Mouse (Mus musculus): Measurements from ENCODE around the gene Ggt1. TPM values are rescaled to one million over a fixed set of nuclear protein-coding genes. Genes with fewer than 3 reads are reported as not detected.

Gene Ggt1
- polyA plus RNA-seq, 2 experiments from 2014 or later = 2.8 to 4.0 TPM

GRCm38 (mm10) chr10:75573965-75574364, 12.6 kb downstream of the Ggt1 start:
- ATAC-seq = no peak

DNA sequence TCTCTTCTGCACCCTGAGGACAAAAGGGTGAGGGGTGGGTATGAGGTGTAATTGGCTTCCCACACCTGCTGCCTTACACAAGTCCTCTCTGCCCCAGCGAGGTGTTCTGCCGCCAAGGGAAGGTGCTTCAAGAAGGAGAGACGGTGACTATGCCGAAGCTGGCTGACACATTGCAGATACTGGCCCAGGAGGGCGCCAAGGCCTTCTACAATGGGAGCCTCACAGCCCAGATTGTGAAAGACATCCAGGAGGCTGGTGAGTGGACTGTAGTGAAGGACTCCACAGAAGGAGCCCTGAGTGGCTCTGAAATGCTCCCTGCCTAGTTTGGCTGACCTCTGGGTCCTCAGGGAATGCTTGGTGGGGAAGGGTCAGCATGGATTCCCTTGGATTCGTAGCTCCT, 17.7 kb downstream of the Ggt1 start:
- no peak for ATAC-seq

- peak; percentile 88 for ATAC-seq
Observed at GRCm38 (mm10) chr10:75585876-75586552, 24.6 kb downstream of the Ggt1 start.

DNA sequence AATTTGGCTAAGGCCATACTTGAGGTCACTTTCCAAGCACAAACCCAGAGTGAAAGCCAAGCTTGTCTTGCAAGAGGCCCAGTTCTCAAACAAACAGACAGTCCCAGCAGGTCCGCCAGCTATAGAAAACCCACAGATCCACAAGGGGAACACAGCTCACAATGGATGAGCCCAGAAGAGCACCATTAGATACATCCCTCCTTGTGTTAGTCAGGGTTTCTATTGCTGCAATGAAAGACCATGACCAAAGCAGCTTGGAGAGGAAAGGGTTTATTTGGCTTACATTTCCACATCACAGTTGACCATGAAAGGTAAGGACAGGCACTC, 25.1 kb downstream of the Ggt1 start:
- no peak for ATAC-seq

DNA sequence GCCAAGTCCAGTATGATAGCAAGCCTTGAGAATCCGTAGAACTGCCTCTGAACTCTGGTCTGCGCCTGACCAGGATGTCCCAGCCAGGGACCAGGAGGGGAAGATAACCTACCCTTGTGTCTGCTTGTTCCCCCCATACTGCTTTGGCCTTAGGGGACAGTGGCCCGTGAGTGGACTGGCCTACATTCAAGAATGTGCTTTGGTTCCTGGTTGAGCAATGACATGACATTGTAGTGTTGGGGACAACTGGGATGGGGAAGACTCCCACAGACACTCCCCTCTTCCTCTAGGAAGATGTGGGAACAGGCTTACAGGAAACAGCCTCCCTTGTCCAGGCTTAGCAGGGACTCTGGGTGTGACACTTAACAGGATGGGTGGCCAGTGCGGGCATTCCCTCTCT, 26.4 kb downstream of the Ggt1 start:
- ATAC-seq = no peak

DNA sequence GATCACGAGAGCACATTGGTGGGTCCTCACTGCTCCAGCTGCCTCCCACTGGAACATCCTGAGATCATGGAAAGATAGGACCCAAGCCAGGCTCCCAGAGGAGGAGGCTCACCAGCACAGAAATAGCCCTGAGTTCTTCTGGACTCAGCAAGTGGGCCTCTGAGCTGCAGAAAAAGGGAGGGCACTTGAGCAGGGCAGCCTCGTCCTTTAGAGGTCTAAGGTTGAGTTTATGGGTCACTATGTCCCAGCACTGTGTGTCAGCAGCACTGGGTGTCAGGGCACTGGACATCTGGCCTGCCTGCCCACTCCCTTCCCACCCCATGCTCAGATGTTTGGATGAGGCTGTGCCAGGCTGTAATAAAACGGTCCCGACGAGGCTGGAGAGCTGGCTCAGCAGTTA, 26.9 kb downstream of the Ggt1 start:
- no peak for ATAC-seq

DNA sequence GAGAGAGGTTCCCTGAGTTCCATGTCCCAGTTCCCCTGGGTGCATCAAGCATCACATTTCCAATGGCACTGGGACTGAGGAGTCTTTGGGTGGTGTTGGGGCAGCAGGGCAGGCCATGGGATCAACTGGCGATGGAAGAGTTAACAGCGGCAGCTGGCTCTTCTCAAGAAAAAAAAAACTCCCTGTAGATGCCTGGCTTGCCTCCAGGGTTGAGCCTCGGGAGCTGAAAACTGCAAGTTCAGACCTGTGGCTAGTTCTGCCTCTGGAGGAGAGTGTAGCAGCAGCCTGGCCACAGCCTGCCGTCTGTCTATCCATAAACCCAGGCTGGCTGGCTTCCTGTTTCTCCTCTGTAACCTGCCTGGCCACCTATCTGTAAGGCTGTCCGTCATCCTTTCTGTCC, 27.7 kb downstream of the Ggt1 start, which contains the start of gene Ggt5:
Ggt5 (plus strand) TSS at position 212 of the 400 bp plus-strand sequence.
- ATAC-seq = no peak

DNA sequence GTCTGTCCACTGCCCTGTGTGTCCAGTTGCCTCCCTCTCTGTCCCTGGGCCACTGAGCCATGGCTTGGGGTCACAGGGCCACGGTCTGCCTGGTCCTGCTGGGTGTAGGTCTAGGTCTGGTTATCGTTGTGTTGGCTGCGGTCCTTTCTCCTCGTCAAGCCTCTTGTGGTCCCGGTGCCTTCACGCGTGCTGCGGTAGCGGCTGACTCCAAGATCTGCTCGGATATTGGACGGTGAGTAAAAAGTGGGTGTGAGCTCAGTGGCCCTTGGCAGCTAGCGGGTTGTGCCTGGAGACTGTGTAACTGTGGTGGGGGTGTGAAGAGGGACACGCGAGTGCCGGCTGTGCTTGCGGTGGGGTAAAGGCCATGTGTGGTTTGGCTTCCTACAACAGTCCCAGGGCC, 28.2 kb downstream of the Ggt1 start:
- no peak for ATAC-seq

DNA sequence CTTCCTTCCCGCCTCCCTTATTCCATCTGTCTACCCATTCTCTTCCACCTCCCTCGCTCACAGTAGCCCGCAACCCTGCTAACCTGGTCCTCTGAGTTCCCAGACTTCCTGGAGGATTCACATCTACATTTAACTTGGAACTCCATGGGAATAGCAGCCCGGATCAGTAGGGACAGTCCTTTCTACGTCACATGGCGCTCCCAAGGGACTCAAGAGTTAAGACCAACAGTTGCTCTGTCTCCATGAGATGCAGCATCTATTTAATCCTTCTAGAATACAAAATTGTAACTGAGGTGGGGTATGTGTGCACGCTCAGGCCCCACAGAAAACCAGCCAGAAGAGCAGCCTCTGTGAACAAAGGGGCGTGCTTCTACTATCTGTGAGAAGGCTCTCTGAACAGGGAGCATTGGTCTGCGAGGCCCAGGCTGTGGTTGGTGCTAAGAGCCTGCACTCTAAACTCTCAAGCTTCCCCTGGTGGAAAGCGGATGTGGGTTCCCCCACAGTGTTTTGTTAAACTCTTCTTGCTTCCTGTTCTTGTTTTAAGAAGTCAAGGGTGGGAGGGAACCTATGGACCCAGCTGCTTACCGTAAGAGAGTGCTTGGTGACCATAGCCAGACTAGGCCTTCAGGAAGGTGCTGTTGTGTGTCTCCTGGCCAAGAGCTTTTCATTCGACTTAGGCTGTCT, 29.9 kb downstream of the Ggt1 start:
- ATAC-seq = peak; percentile 99

GRCm38 (mm10) chr10:75592585-75592984, 31.2 kb downstream of the Ggt1 start:
- ATAC-seq = no peak

DNA sequence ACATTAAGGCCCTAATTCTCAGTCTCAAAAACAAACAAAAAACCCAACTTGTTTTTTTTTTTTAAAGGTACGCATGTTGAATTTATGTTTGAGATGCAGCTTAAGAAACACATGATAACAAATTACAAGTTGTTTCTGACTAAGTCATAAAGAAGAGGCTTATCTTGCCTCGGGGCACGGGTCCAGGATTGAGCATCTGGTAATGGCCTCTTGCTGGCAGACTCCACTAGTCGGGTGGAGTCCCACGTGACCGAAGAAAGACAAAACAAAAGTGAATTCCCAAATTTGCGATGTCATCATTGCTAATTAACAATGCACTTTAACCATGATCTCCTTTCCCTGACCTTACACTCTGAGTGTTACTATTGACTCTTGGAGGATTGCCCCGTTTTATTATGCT, 34.6 kb downstream of the Ggt1 start:
- no peak for ATAC-seq

- no peak for ATAC-seq
Observed at GRCm38 (mm10) chr10:75600189-75600730, 38.9 kb downstream of the Ggt1 start.

DNA sequence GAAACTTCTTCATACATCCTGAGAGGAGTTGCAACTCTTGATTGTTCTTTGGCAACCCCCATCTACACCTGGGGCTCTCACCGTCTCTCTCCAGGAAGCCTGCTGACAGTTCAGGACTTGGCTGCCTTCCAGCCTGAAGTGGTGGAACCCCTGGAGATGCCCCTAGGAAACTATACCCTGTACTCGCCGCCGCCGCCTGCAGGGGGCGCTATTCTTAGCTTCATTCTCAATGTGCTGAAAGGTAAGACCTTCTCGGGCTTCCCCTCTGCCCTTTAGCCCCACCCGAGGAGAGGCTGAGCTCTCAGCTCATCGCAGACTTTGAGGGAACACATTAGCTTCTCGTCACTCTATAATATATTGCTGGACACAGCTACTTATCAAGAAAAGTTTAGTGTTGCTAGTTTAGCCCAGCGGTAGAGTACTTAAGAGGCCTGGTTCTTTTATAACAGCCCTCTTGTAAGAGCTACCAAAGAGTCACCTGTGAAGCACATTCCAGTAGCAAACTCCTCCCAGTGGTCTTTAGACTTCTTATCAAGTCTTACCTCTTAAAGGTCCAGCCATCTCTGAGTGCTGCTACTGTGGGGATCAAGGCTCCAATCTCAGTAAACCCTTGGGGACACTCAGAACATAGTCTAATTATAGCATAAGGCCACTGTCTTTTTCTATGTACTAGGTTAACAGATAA, 43.9 kb downstream of the Ggt1 start:
- no peak for ATAC-seq

DNA sequence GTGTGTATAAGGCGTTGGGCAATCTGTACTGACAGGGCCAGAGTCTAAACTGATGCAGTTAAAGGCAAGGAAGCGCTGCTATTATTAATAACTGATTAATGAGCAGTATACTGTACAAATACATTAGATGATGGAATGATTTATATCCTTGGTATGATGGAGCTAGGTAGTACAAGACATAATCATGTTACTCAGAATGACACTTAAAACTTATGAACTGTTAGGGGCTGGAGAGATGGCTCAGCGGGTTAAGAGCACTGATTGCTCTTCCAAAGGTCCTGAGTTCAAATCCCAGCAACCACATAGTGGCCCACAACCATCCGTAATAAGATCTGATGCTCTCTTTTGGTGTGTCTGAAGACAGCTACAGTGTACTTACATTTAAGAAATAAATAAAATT, 45.8 kb downstream of the Ggt1 start:
- ATAC-seq = no peak

DNA sequence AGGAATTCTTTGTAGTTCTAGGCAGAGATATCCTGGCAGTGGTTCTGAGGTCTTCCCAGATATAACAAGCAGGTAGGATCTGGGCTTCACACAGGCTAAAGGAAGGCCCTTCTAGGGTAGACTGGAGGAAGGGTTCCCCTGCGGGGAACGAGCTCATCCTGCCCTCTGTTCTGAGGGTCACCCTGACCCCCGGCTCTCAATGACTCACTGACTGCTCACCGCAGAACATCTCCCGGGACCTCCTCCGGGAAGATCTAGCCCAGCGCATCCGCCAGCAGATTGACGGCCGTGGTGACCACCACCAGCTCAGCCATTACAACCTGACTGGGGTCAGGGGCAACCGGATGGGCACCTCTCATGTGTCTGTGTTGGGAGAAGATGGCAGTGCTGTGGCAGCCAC, 47.6 kb downstream of the Ggt1 start:
- ATAC-seq = no peak

- ATAC-seq = no peak
Observed at GRCm38 (mm10) chr10:75610486-75610885, 49.1 kb downstream of the Ggt1 start.

DNA sequence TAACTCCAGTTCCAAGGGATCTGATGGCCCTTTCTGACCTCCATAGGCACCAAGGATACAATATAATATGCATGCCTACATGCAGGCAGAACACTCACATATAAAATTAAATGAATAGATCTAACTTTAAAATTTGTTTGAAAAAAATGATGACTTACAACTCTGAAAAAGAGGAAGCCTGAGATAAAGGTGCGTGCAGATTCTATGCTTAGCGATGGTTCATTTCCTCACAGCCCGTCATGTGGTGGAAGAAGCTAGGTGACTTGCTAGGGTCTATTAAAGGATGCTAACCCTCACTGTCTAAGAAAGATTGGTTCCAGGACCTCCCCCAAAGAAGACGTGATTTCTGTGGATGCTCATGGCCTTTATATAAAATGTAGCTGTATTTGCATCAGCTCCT, 54.6 kb downstream of the Ggt1 start:
- no peak for ATAC-seq

- ATAC-seq = no peak
Observed at GRCm38 (mm10) chr10:75620818-75621217, 59.4 kb downstream of the Ggt1 start.

DNA sequence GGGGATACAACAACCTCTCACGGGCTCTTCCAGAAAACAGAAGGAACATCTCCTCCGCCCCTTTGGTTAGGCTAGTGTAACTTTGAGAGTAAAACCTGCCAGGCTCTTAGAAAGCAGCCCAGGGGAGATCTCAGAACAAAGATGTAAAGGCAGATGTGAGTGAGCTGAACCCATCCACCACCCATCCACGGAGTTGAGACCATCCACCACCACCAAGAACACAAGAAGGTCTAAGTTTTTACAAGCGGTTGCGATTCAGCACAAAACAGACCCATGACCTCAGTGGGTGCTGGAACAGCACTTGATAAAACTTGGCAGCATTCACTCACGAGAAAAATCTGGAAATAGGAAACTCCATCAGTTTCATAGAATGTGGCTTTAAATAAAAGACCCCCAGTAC, 64.5 kb downstream of the Ggt1 start:
- ATAC-seq = no peak

GRCm38 (mm10) chr10:75626991-75627390, 65.6 kb downstream of the Ggt1 start:
- ATAC-seq = no peak

- no peak for ATAC-seq
Observed at GRCm38 (mm10) chr10:75627490-75627889, 66.1 kb downstream of the Ggt1 start.

DNA sequence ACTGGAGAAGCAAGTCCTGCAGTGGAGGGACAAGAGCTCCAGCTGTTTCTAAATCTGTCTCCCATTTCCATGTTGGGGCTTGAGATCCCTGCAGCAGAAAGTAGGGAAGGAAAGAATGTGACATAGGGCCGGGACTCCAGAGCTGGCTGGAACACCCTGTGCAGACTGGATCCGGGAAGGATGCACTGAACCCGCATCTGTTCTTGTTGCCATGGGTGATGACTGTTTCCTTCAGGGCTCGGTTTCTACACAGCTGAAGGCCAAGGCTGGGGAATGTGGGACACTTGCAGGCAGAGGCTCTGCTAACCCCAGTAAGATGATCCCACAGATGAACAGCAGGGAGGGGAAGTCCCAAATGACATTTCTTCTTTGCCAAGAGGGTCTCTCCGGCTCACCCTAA, 71.2 kb downstream of the Ggt1 start:
- ATAC-seq = no peak

- ATAC-seq = no peak
Observed at GRCm38 (mm10) chr10:75633048-75633447, 71.6 kb downstream of the Ggt1 start.
